18 mouse cellular contexts compared by ENCODE assay signal in genomic region chr2:19060218-19060915, GRCm38 (mm10).
DNase-seq lines count a peak whose midpoint lies in the region; ATAC-seq and TF ChIP-seq lines count a peak whose summit lies in the region.
"Had no signal": no experiment of that assay in that cellular context is flagged by ENCODE, and none has a peak within 500 bp of the region (broad histone marks: within the 10 kb centered on the region; RNA-seq: fewer than 3 reads in every experiment).

No protein-coding gene starts in this region.

- H3K9ac ChIP-seq in kidney, embryonic 14.5 days (ENCODE audit: low read depth, low read length), result no peak overlapping the region
- H3K9ac ChIP-seq in kidney, embryonic 16.5 days (replicated peaks; ENCODE audit: low read length), result no peak overlapping the region
- H3K9ac ChIP-seq: embryonic facial prominence, embryonic 15.5 days; heart, embryonic 15.5 days; stomach, embryonic 15.5 days had no signal

- no peak overlapping the region for H3K27ac ChIP-seq in kidney, embryonic 14.5 days (ENCODE audit: low read depth, low read length)
- no peak overlapping the region for H3K27ac ChIP-seq in kidney, embryonic 16.5 days (ENCODE audit: low read length)
- H3K27ac ChIP-seq: embryonic facial prominence, embryonic 15.5 days; heart, embryonic 15.5 days; stomach, embryonic 15.5 days had no signal

- H3K27me3 ChIP-seq in kidney, embryonic 14.5 days (ENCODE audit: control insufficient read depth, insufficient read depth, low read length), result no peaks in the 10 kb centered on the region
- no peaks in the 10 kb centered on the region for H3K27me3 ChIP-seq in kidney, embryonic 16.5 days (ENCODE audit: insufficient read depth, low read length)
- H3K27me3 ChIP-seq: embryonic facial prominence, embryonic 15.5 days; heart, embryonic 15.5 days; stomach, embryonic 15.5 days had no signal

- no peak for TF ChIP-seq CTCF in brain, embryonic 14.5 days (IDR thresholded peaks at IDR 0.05; ENCODE audit: borderline replicate concordance, extremely low read depth, insufficient read depth, insufficient read length)

- H3K4me1 ChIP-seq in kidney, embryonic 14.5 days (ENCODE audit: control insufficient read depth, insufficient read depth, low read length), result no peaks in the 10 kb centered on the region
- H3K4me1 ChIP-seq in kidney, embryonic 16.5 days (ENCODE audit: insufficient read depth, low read length), result peaks cover 8% of the 10 kb centered on the region; the same call in 1 of the 2 replicates
- H3K4me1 ChIP-seq: embryonic facial prominence, embryonic 15.5 days had no signal

- 58% methylated on average over 9 of the region's 9 CpGs for WGBS in kidney, embryonic 14.5 days
- 56% methylated on average over 9 of the region's 9 CpGs for WGBS in kidney, embryonic 16.5 days
- 44% methylated on average over 9 of the region's 9 CpGs for WGBS in large intestine, adult 2 months

- TF ChIP-seq POLR2A in brain, embryonic 14.5 days (IDR thresholded peaks at IDR 0.05; ENCODE audit: borderline replicate concordance, extremely low read depth, insufficient read depth, insufficient read length, poor library complexity, severe bottlenecking), result no peak

- H3K4me2 ChIP-seq in kidney, embryonic 14.5 days (replicated peaks; ENCODE audit: low read depth, low read length), result no peak overlapping the region
- no peak overlapping the region for H3K4me2 ChIP-seq in kidney, embryonic 16.5 days (replicated peaks; ENCODE audit: low read depth, low read length)
- H3K4me2 ChIP-seq: embryonic facial prominence, embryonic 15.5 days; heart, embryonic 15.5 days; stomach, embryonic 15.5 days had no signal

- ATAC-seq in kidney, embryonic 14.5 days (ENCODE audit: low FRiP score, low TSS enrichment), result 0 out of 2 replicates have a peak, but pooled peaks have one; percentile 24
- ATAC-seq in kidney, embryonic 16.5 days (ENCODE audit: low FRiP score, low TSS enrichment), result no peak; the same call in 1 of the 2 replicates
- ATAC-seq: midbrain, embryonic 16.5 days had no signal

- peak; percentile 18 for DNase-seq in heart, adult 11 months
- no peak for DNase-seq in heart, postnatal 14 days
- peak; percentile 24 for DNase-seq in brain, embryonic 14.5 days (ENCODE audit: low read depth)
- DNase-seq in large intestine, adult 2 months (ENCODE audit: low read depth, low spot score), result peak; percentile 35
- no peak for DNase-seq in thymus, postnatal 10 days (ENCODE audit: low spot score in 2 of 2)
- DNase-seq in natural killer cell, adult 2 months (ENCODE audit: low spot score in 2 of 2), result no peak
- DNase-seq: cerebellum, adult 11-12 months; liver; lung, adult 18-20 months; right cerebral cortex, adult 18-20 months; thymus, postnatal 14 days had no signal

- H3K36me3 ChIP-seq in kidney, embryonic 14.5 days (ENCODE audit: control insufficient read depth, insufficient read depth, low read length), result no peaks in the 10 kb centered on the region
- no peaks in the 10 kb centered on the region for H3K36me3 ChIP-seq in kidney, embryonic 16.5 days (ENCODE audit: insufficient read depth, low read length)
- H3K36me3 ChIP-seq: embryonic facial prominence, embryonic 15.5 days; G1E; heart, embryonic 15.5 days; stomach, embryonic 15.5 days had no signal

- intact Hi-C loops in heart, postnatal 14 days (cut with DNase I), result no loop called here

- H3K9me3 ChIP-seq in kidney, embryonic 14.5 days (ENCODE audit: control insufficient read depth, low read length), result no peaks in the 10 kb centered on the region
- H3K9me3 ChIP-seq in kidney, embryonic 16.5 days (ENCODE audit: low read length), result no peaks in the 10 kb centered on the region
- H3K9me3 ChIP-seq: embryonic facial prominence, embryonic 15.5 days; G1E; heart, embryonic 15.5 days; stomach, embryonic 15.5 days had no signal

- H3K4me3 ChIP-seq in kidney, embryonic 14.5 days (ENCODE audit: low read length), result no peak overlapping the region
- no peak overlapping the region for H3K4me3 ChIP-seq in kidney, embryonic 16.5 days (ENCODE audit: low read length)
- H3K4me3 ChIP-seq: embryonic facial prominence, embryonic 15.5 days; heart, embryonic 15.5 days; stomach, embryonic 15.5 days had no signal

Comparison
In these comparisons a context has a peak if more than half of its experiments do, and no peak if none do; other contexts are left out.
1. DNase-seq: peak in heart, adult 11 months (single experiment), brain, embryonic 14.5 days (single experiment) and large intestine, adult 2 months (single experiment); none in heart, postnatal 14 days (0 of 2), thymus, postnatal 10 days (0 of 2) and natural killer cell, adult 2 months (0 of 2).